Mouse (Mus musculus) heart, embryonic 16.5 days (tissue): ENCODE results near the gene Sbno1. TPM values are rescaled to one million over a fixed set of nuclear protein-coding genes. Genes with fewer than 3 reads are reported as not detected.
A peak's percentile ranks its signal among the peaks of the same experiment; 100 is the strongest.

Experiments used
- ATAC-seq: fragments of 200-750 bp; cut with Nextera tagmentation; replicated peaks from 2 replicates; pipeline ENCODE4 v1.8.0; 2017; ENCODE audit warnings: moderate number of reproducible peaks; ENCODE audit not compliant: insufficient read depth, low FRiP score; ENCODE audit errors: extremely low read depth
- H3K27ac ChIP-seq: fragments of 300-500 bp; sonication (generic); 2 replicates; pipeline ENCODE4 v1.5.1; 2014; ENCODE audit warnings: mild to moderate bottlenecking, low read length, control low read depth, moderate library complexity
- H3K27me3 ChIP-seq: fragments of 300-500 bp; sonication (generic); 2 replicates; pipeline ENCODE4 v1.6.1; 2014; ENCODE audit warnings: low read length, mixed read lengths; ENCODE audit not compliant: control insufficient read depth, insufficient read depth
- H3K36me3 ChIP-seq: fragments of 300-500 bp; sonication (generic); 2 replicates; pipeline ENCODE4 v1.6.1; 2014; ENCODE audit not compliant: control insufficient read depth, insufficient read depth
- H3K4me1 ChIP-seq: fragments of 300-500 bp; sonication (generic); 2 replicates; pipeline ENCODE4 v1.6.1; 2014; ENCODE audit warnings: low read length, mixed read lengths; ENCODE audit not compliant: control insufficient read depth, insufficient read depth
- H3K4me2 ChIP-seq: fragments of 300-500 bp; sonication (generic); 2 replicates; pipeline ENCODE4 v1.6.1; 2014; ENCODE audit warnings: low read depth, mild to moderate bottlenecking, control low read depth, low read length
- H3K4me3 ChIP-seq: fragments of 300-500 bp; sonication (generic); 2 replicates; pipeline ENCODE4 v1.5.1; 2014; ENCODE audit warnings: mild to moderate bottlenecking, control low read depth, low read length
- H3K9ac ChIP-seq: fragments of 300-500 bp; sonication (generic); 2 replicates; pipeline ENCODE4 v1.6.1; 2014; ENCODE audit warnings: low read length, control low read depth
- H3K9me3 ChIP-seq: fragments of 300-500 bp; sonication (generic); replicated peaks from 2 replicates; pipeline ENCODE4 v1.6.1; 2016; ENCODE audit warnings: low read length; ENCODE audit not compliant: control insufficient read depth
- WGBS: fragments of 180-500 bp; shearing (Covaris S2); extraction: QIAGEN DNeasy Blood & Tissue Kit; methylation state at CpG from one replicate; pipeline ENCODE4 v1.1.7; 2014; 5-methylcytosine and 5-hydroxymethylcytosine counted together
- polyA plus RNA-seq: library from polyadenylated mRNA; unstranded; fragments of >200 nt; fragmentation: Nextera tagmentation; extraction: Ambion mirVana; gene quantifications from 2 replicates; pipeline ENCODE4 v1.2.1, GENCODE M21; 2015

The Sbno1 gene
- polyA plus RNA-seq, 1 experiment from 2014 or later: 57.9 TPM

DNA sequence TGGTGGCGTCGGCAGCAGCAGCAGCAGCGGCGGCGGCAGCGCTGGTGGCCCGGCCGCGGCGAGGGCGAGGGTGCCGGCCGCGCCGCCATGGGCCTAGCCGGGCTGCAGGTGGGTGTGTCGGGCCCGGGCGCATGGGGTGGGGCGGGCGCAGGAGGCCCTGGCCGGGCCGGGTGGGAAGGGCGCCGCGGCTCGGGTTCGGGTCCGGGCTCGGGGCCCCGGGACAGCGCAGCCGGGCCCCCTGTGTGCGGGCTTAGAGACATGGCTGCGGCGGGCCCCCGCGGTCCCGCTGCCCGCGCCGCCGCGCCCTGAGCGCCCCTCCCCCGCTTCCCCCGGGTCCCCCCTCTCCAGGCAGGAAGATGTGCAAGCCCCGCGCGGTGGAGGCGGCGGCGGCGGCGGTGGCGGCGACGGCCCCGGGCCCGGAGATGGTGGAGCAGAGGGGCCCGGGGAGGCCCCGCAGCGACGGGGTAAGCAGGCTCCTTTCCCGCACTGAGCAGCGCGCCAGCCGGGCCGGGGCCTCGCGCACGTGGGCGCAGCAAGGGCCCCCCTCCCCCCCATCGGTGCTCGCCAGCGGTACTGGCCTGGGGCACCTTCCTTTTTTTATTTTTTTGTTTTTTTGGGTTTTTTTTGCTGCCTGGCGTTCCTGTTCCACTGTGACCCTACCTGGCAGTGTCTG lies 20.0 kb upstream of the Sbno1 start:
- ATAC-seq: peak; percentile 38
- H3K4me3 ChIP-seq: peak overlapping the region; percentile 92
- 0 out of 2 replicates have a peak, but pooled peaks cover 2% of the 10 kb centered on the region for H3K9me3 ChIP-seq
- peak overlapping the region; percentile 91 for H3K27ac ChIP-seq
- peak overlapping the region; percentile 93 for H3K4me2 ChIP-seq
- H3K27me3 ChIP-seq: no peaks in the 10 kb centered on the region
- H3K4me1 ChIP-seq: peaks cover 26% of the 10 kb centered on the region
- H3K9ac ChIP-seq: peak overlapping the region; percentile 94
- peaks cover 27% of the 10 kb centered on the region for H3K36me3 ChIP-seq
- 0% methylated on average over 55 of the region's 77 CpGs for WGBS

GRCm38 (mm10) chr5:124444661-124445561 lies 19.1 kb upstream of the Sbno1 start:
- H3K9me3 ChIP-seq: 0 out of 2 replicates have a peak, but pooled peaks cover 2% of the 10 kb centered on the region
- H3K4me2 ChIP-seq: peak overlapping the region; percentile 93
- WGBS: 2% methylated on average over 57 of the region's 66 CpGs
- peak overlapping the region; percentile 94 for H3K9ac ChIP-seq
- peak overlapping the region; percentile 91 for H3K27ac ChIP-seq
- peak; percentile 88 for ATAC-seq
- peaks cover 28% of the 10 kb centered on the region for H3K4me1 ChIP-seq
- peaks cover 23% of the 10 kb centered on the region for H3K36me3 ChIP-seq
- H3K4me3 ChIP-seq: peak overlapping the region; percentile 92
- no peaks in the 10 kb centered on the region for H3K27me3 ChIP-seq

DNA sequence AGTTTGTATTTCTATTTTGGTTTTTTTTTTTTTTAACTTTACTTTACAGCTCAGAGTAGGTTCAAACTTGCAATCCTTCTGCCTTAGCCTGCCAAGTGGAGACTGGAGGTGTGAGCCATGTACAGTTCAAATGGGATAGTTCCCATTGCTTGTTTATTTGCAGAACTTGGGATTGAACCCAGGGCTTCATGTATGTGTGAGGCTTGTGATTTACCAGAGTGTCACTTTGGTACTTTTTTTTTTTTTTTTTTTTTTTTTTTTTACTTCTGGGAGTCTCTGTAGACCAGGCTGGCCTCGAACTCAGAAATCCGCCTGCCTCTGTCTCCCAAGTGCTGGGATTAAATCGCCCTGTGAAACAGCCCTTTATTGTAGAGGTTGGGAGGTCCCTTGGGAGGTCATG lies 18.4 kb upstream of the Sbno1 start:
- H3K27ac ChIP-seq: peak overlapping the region; percentile 91
- H3K4me2 ChIP-seq: no peak overlapping the region
- H3K9me3 ChIP-seq: 0 out of 2 replicates have a peak, but pooled peaks cover 2% of the 10 kb centered on the region
- peaks cover 23% of the 10 kb centered on the region for H3K4me1 ChIP-seq
- 58% methylated on average over 3 of the region's 3 CpGs for WGBS
- no peak for ATAC-seq
- no peak overlapping the region for H3K9ac ChIP-seq
- no peaks in the 10 kb centered on the region for H3K27me3 ChIP-seq
- peaks cover 19% of the 10 kb centered on the region for H3K36me3 ChIP-seq
- H3K4me3 ChIP-seq: no peak overlapping the region; the same call in 1 of the 2 replicates

DNA sequence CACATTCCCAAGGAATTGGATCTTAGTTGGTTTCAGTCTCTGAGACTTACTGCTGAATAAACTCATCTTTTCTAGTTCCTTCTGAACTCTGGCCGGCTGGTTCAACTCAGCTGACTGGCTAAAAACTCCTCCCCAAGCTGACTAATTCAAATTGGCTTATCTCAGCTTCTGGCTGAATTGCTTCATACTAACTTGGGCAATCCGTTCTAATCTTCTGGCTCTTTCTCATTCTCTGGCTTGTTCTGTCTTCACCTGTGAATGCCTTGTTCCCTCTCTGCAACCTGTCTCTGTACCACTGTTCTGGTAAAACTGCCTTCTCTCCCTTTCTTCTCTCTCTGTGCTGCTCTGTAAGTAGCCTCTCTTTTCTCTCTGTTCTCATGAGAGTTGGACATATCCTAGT lies 16.8 kb upstream of the Sbno1 start:
- Histone ChIP-seq H3K9ac (no peak overlapping the region), H3K36me3 (peaks cover 5% of the 10 kb centered on the region; the same call in 1 of the 2 replicates), H3K4me1 (peaks cover 23% of the 10 kb centered on the region), H3K27ac (no peak overlapping the region), H3K27me3 (no peaks in the 10 kb centered on the region), H3K9me3 (0 out of 2 replicates have a peak, but pooled peaks cover 2% of the 10 kb centered on the region), H3K4me2 (no peak overlapping the region), H3K4me3 (no peak overlapping the region)
- 84% methylated on average over 2 of the region's 2 CpGs for WGBS
- no peak for ATAC-seq

- peak overlapping the region; percentile 87 for H3K9ac ChIP-seq
- WGBS: under 1% methylated on average over 30 of the region's 30 CpGs
- H3K4me3 ChIP-seq: peak overlapping the region; percentile 72
- H3K4me2 ChIP-seq: peak overlapping the region; percentile 88
- no peaks in the 10 kb centered on the region for H3K27me3 ChIP-seq
- H3K27ac ChIP-seq: peak overlapping the region; percentile 89
- no peaks in the 10 kb centered on the region for H3K36me3 ChIP-seq
- H3K9me3 ChIP-seq: 0 out of 2 replicates have a peak, but pooled peaks cover 2% of the 10 kb centered on the region
- H3K4me1 ChIP-seq: peaks cover 14% of the 10 kb centered on the region
- ATAC-seq: peak; percentile 59
These were observed 14.4 kb upstream of the Sbno1 start for GRCm38 (mm10) chr5:124440094-124440701.

GRCm38 (mm10) chr5:124439447-124440093 lies 13.8 kb upstream of the Sbno1 start, which contains the start of gene Kmt5a:
TSS of gene Kmt5a (plus strand) at chr5:124439930.
- Histone ChIP-seq H3K9me3 (0 out of 2 replicates have a peak, but pooled peaks cover 2% of the 10 kb centered on the region), H3K27me3 (no peaks in the 10 kb centered on the region), H3K36me3 (no peaks in the 10 kb centered on the region), H3K4me2 (peak within 1 kb of the TSS; percentile 88), H3K9ac (peak within 1 kb of the TSS; percentile 87), H3K4me1 (peaks cover 11% of the 10 kb centered on the region), H3K27ac (peak within 1 kb of the TSS; percentile 89), H3K4me3 (peak within 1 kb of the TSS; percentile 72)
- 1% methylated on average over 34 of the region's 34 CpGs for WGBS
- peak; percentile 98 for ATAC-seq

DNA sequence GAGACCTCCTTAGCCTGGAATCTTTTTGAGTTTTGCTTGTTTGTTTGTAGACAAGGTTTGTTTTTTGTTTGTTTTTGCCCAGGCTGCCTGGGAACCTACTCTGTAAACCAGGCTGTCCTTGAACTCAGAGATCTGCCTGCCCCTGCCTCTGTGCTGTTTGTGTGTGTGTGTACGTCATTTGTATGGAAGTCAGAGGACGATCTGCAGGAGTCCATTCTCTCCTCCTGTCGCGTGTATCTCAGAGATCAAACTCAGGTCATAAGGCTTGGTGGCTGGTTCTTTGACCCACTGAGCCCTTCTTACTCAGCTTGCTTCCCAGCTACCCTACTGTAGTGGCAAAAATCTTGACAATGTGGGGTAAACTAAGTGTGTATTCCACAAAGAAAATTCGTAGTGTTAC lies 12.9 kb upstream of the Sbno1 start:
- H3K4me2 ChIP-seq: peak overlapping the region; percentile 88
- H3K4me3 ChIP-seq: peak overlapping the region; percentile 72; the same call in 1 of the 2 replicates
- H3K9me3 ChIP-seq: 0 out of 2 replicates have a peak, but pooled peaks cover 2% of the 10 kb centered on the region
- 60% methylated on average over 5 of the region's 5 CpGs for WGBS
- ATAC-seq: no peak
- peak overlapping the region; percentile 74 for H3K27ac ChIP-seq
- no peaks in the 10 kb centered on the region for H3K36me3 ChIP-seq
- H3K4me1 ChIP-seq: peaks cover 8% of the 10 kb centered on the region
- H3K27me3 ChIP-seq: no peaks in the 10 kb centered on the region
- peak overlapping the region; percentile 51; the same call in 1 of the 2 replicates for H3K9ac ChIP-seq

GRCm38 (mm10) chr5:124438229-124438628 lies 12.4 kb upstream of the Sbno1 start:
- H3K9me3 ChIP-seq: 0 out of 2 replicates have a peak, but pooled peaks cover 2% of the 10 kb centered on the region
- no peaks in the 10 kb centered on the region for H3K27me3 ChIP-seq
- H3K4me1 ChIP-seq: peaks cover 8% of the 10 kb centered on the region
- 79% methylated on average over 5 of the region's 5 CpGs for WGBS
- H3K4me3 ChIP-seq: no peak overlapping the region
- H3K27ac ChIP-seq: peak overlapping the region; percentile 74
- ATAC-seq: no peak
- no peak overlapping the region for H3K4me2 ChIP-seq
- no peak overlapping the region for H3K9ac ChIP-seq
- H3K36me3 ChIP-seq: no peaks in the 10 kb centered on the region
